Mouse (Mus musculus): ENCODE data around the gene Dnajb4.
A peak's percentile ranks its signal among the peaks of the same experiment; 100 is the strongest.
"Not testable (repeated sequence)": the region's sequence is repeated elsewhere in the genome, so short reads cannot be mapped to it uniquely, and the experiment has no call there.

Gene Dnajb4

GRCm38 (mm10) chr3:152208096-152208885 is 1.8 kb downstream of the Dnajb4 start:
- DNase-seq (ENCODE audit: low spot score in 2 of 2) = no peak

- DNase-seq (ENCODE audit: low spot score in 2 of 2) = no peak
Measured at GRCm38 (mm10) chr3:152207156-152207555, 2.9 kb downstream of the Dnajb4 start.

GRCm38 (mm10) chr3:152204577-152204976 is 5.5 kb downstream of the Dnajb4 start:
- DNase-seq (ENCODE audit: low spot score in 2 of 2) = peak; percentile 41 to 52

GRCm38 (mm10) chr3:152203996-152204395 is 6.1 kb downstream of the Dnajb4 start:
- DNase-seq (ENCODE audit: low spot score in 2 of 2) = peak; percentile 66 to 78

GRCm38 (mm10) chr3:152203411-152203810 is 6.7 kb downstream of the Dnajb4 start:
- DNase-seq (ENCODE audit: low spot score in 2 of 2) = peak; percentile 35 to 46

GRCm38 (mm10) chr3:152202942-152203341 is 7.2 kb downstream of the Dnajb4 start:
- DNase-seq (ENCODE audit: low spot score in 2 of 2) = no peak

- DNase-seq (ENCODE audit: low spot score in 2 of 2) = no peak
Measured at GRCm38 (mm10) chr3:152201651-152202050, 8.5 kb downstream of the Dnajb4 start.

GRCm38 (mm10) chr3:152201181-152201580 is 8.9 kb downstream of the Dnajb4 start:
- no peak for DNase-seq (ENCODE audit: low spot score in 2 of 2)

GRCm38 (mm10) chr3:152199125-152199524 is 11.0 kb downstream of the Dnajb4 start:
- DNase-seq (ENCODE audit: low spot score in 2 of 2) = no peak

GRCm38 (mm10) chr3:152197246-152197645 is 12.9 kb downstream of the Dnajb4 start:
- DNase-seq (ENCODE audit: low spot score in 2 of 2) = not testable (repeated sequence)

GRCm38 (mm10) chr3:152193635-152194097 is 16.4 kb downstream of the Dnajb4 start:
- DNase-seq (ENCODE audit: low spot score in 2 of 2) = peak; percentile 77

- DNase-seq (ENCODE audit: low spot score in 2 of 2) = no peak
Measured at GRCm38 (mm10) chr3:152193177-152193576, 16.9 kb downstream of the Dnajb4 start.

GRCm38 (mm10) chr3:152192238-152192931 is 17.7 kb downstream of the Dnajb4 start:
- no peak for DNase-seq (ENCODE audit: low spot score in 2 of 2)

- no peak for DNase-seq (ENCODE audit: low spot score in 2 of 2)
Measured at GRCm38 (mm10) chr3:152191791-152192237, 18.3 kb downstream of the Dnajb4 start.

GRCm38 (mm10) chr3:152190679-152191477 is 19.2 kb downstream of the Dnajb4 start:
- no peak for DNase-seq (ENCODE audit: low spot score in 2 of 2)

GRCm38 (mm10) chr3:152189306-152189705 is 20.8 kb downstream of the Dnajb4 start:
- DNase-seq (ENCODE audit: low spot score in 2 of 2) = no peak

GRCm38 (mm10) chr3:152186106-152186505 is 24.0 kb downstream of the Dnajb4 start:
- DNase-seq (ENCODE audit: low spot score in 2 of 2) = no peak

- no peak for DNase-seq (ENCODE audit: low spot score in 2 of 2)
Measured at GRCm38 (mm10) chr3:152183522-152183921, 26.6 kb downstream of the Dnajb4 start.

- DNase-seq (ENCODE audit: low spot score in 2 of 2) = no peak
Measured at GRCm38 (mm10) chr3:152180624-152181023, 29.5 kb downstream of the Dnajb4 start.

- DNase-seq (ENCODE audit: low spot score in 2 of 2) = no peak
Measured at GRCm38 (mm10) chr3:152179285-152179684, 30.8 kb downstream of the Dnajb4 start.

GRCm38 (mm10) chr3:152178816-152179215 is 31.3 kb downstream of the Dnajb4 start:
- no peak for DNase-seq (ENCODE audit: low spot score in 2 of 2)

- no peak for DNase-seq (ENCODE audit: low spot score in 2 of 2)
Measured at GRCm38 (mm10) chr3:152172322-152172935, 37.7 kb downstream of the Dnajb4 start.

All from thymus, postnatal 10 days (tissue).